Mouse (Mus musculus) heart, postnatal 36 days (tissue): ENCODE measurements around the gene Slbp. TPM values are rescaled to one million over a fixed set of nuclear protein-coding genes. Genes with fewer than 3 reads are reported as not detected.

Experiments
- DNase-seq, 2 experiments: peaks; one replicate each; pipeline ENCODE4 v3.0.0; 2021 to 2022
- intact Hi-C: fragments of 180-260 bp; cut with DNase I; formaldehyde crosslinking; loops from one replicate; pipeline ENCODE4 v1.15.1; 2025
- total RNA-seq, 2 experiments: library from RNA; stranded (reverse); gene quantifications; 2 replicates each; pipeline ENCODE4 v1.2.3; 2021

Gene Slbp
- total RNA-seq, 2 experiments from 2014 or later = 13.1 to 13.7 TPM

DNA sequence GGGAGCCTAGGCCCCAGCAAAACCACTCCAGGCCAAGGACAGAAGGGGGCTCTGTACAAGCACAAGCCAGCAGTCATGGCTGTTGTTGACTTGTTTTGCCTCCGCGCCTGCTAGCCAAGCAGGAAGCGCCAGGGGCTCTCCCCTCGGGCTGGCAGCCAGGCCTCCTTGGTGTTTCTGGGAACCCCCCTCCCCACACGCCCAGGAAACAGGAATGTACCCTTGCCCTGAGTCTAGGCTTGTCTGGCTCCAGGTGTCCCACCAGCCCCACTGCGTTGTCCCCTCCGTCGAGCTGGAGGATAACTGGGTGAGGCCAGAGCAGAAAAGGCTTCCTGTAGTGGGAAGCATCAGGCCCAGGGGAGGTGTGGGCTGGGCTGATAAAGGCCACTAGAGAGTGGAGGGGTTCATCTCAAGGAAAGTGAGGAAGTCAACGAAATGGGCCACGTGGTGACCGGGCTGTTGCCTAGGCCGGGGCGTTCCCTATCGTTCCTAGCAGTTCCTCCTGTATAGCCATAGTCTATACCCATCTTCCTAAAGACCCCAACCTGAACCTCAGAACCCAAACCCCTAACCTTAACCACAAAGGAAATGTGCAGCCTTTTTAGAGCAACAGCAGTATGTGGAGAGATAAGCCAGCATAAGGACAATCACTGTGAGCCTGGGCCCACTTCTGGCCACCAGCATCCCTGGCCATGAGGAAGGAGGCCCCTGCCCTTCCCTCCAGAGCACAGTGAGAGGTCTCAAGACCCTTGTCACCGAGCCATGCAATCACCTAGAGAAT lies 29.4 kb upstream of the Slbp start:
- intact Hi-C loops = loop anchor here (5.0 kb wide), 1 partner anchor 276 kb away; no protein-coding TSS in a partner anchor
- no peak for DNase-seq

DNA sequence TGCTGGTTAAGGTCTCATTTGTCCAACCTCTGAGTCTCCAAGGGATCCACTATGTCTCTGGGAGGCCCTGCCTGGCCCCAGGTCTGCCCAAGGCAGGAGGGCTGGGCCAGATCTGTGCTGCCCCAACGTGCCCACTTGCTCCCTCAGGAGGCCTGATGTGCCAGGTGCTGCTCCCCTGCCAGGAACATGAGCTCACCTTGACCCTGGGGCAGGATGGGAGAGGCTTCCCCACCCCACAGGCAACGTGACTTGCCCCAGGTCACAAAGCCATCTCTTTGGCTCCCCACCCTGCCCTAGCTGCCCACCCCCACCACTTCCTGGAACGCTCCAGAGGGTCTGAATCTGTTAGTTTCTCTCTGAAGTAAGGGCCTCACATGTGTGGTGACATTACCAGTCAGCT lies 28.7 kb upstream of the Slbp start:
- intact Hi-C loops = loop anchor here (5.0 kb wide), 1 partner anchor 276 kb away; no protein-coding TSS in a partner anchor
- DNase-seq = no peak

DNA sequence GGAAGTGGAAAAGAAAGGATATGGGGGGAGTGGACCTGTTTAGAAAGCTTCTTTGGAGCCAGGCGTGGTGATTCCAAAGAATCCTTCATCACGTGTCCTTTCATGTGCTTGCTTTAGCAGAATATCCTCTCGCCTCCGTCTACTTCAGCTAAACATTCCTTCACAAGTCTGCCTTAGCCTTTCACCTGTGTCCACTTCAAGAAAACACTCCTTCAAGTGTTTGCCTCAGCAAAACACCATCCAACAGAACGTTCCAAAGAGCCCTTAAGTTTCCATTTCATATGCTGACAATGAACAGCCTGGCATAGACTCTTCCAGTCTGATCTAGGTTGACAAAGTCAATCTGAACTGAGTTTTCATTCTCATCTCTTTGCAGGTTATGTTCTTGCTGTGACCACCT lies 25.9 kb upstream of the Slbp start:
- intact Hi-C loops = no loop called here
- no peak for DNase-seq

DNA sequence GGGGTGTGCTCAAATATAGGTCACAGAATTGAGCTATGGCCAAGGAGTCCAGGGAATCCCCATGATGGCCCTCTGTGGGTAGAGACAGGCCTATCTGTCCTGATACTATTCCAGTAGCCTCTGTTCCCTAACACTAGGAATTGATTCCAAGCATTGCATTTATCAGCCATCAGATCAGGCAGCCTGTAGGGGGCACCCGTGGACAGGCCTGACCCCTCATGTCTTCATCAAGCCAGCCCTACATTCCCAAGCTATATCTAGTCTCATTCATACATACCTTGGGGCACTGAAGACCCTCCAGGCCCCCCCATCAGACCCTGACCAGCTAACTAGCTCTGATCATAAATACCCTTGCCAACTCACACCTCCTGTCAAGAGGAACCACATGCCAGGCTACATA lies 23.6 kb upstream of the Slbp start:
- DNase-seq = peak in 1 of 2 experiments; percentile 57

DNA sequence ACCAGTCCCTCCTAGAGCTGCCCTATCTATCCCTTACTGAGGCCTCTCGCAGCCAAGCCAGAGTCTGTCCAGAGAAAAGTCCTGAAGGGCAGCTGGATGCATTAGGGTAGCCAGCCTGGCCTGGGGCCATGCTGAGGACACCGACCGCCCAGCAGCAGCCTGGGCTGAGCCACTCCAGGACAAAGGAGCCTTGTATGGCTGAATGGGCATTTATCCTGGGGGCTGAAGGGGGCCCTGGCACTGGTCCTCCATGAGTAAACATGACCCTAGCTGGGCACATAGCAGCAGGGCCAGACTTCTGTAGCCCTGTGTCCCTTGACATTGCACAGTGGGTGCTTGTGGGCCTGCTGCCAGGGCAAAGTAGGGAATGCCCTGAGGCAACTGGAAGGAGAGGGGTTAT lies 22.1 kb upstream of the Slbp start:
- DNase-seq = no peak
- intact Hi-C loops = no loop called here

More for the DNA sequence above, 23.6 kb upstream of the Slbp start:
- intact Hi-C loops = no loop called here

DNA sequence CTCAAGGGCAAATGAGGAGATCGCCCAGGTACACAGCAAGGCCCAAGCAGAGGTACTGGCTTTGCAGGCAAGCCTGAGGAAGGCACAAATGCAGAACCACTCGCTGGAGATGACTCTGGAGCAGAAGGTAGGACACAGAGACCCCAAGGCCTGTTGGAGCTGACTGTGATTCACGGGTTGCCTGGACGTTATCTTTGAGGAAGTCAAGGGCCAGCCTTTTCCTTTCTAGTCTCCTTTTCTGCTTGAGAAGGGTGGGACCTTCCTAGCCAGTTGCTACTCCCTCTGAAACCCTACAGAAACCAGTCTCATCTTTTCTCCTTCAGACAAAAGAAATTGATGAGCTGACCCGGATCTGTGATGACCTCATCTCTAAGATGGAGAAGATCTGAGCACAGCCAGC lies 19.3 kb upstream of the Slbp start:
- intact Hi-C loops = no loop called here
- DNase-seq = no peak

DNA sequence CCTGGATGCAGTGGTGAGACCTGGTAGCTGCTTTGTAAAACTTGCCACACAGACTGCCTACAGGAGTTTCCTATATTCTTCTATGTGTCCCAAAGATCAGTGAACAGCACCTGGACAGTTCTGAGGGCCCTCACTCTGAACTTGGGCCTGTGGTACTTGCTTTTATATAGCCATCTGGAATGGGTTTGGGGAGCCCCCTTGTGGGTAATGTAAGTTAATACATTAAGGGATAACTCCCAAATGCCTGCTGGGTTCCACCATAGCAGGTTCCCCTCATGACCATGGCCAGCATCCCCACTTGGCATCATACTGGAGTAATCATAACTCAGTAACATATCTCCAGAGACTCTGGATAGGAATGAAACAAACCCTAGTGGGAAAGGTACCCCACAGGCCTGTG lies 15.8 kb upstream of the Slbp start:
- intact Hi-C loops = loop anchor here (2.0 kb wide), 1 partner anchor 25 kb away; no protein-coding TSS in a partner anchor
- no peak for DNase-seq

DNA sequence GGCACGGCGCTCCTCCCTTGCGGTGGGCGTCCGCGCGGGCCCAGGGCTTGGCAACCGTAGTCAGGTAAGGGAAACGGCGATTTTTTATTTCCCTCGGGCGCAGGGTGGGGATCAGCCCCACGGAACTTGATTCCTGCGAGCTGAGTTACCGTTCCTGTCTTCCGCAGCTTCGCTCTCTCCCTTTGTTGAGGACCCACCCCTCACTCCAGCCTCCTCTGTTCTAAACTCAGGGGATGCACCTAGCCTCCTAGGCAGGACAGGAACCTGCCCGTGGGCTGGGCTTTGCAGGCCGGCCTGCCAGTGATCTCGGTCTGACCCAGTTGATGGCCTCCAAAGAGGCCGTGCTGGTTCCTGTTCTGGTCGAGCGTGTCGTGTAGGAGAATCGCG lies 6.3 kb upstream of the Slbp start:
- no peak for DNase-seq
- intact Hi-C loops = loop anchor here (2.0 to 10.0 kb wide), 4 partner anchors 28 to 526 kb away; partner anchors contain the start of genes Letm1, Mxd4 and Nelfa

DNA sequence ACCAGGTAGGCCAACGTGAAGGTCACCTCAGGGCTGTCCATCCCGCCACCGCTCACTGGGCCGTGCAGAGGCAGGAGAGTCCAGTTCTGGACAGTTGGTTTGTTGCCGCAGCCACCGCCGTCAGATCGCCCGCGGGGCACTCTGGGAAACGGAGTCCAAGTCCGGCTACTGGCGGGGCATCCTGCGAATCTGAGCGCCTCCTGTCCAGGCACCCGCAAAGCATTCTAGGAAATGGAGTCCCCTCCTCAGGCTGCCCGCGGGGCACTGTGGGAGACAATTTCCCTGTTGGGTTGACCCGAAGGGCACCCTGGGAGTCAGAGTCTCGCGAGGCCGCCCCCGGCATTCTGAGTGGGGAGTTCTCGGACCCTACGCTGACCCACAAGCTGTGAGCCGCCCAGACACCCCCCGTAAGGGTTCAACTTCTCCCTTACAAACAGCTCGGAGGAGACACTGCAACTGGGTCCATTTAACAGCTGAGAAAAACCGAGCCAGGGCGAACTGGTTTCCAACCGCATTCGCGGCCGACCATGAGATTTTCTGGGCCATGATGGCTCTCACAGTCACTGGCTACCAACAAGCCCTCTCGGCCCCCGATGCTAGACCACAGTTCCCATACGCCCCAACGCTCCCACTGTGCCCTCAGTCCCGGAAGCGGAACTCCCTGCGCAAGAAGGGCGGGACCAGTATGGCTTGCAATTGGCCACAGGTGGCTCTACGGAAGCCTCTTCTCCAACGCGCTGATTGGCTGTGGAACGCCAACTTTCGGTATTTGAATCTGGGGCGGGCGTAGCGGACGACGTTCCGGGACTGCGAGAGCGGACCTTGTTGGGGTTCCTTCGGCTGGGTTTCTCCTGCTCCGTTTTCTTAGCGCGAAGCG lies 5.7 kb upstream of the Slbp start, which contains the start of the genes Tacc3 and Tmem129:
Tacc3 (plus strand) TSS at position 342 of the 877 bp plus-strand sequence.
Tmem129 (minus strand) TSS at position 630 of the 877 bp plus-strand sequence.
- intact Hi-C loops = loop anchor here (2.0 to 10.0 kb wide), 4 partner anchors 27 to 527 kb away; partner anchors contain the start of genes Letm1, Mxd4 and Nelfa

DNA sequence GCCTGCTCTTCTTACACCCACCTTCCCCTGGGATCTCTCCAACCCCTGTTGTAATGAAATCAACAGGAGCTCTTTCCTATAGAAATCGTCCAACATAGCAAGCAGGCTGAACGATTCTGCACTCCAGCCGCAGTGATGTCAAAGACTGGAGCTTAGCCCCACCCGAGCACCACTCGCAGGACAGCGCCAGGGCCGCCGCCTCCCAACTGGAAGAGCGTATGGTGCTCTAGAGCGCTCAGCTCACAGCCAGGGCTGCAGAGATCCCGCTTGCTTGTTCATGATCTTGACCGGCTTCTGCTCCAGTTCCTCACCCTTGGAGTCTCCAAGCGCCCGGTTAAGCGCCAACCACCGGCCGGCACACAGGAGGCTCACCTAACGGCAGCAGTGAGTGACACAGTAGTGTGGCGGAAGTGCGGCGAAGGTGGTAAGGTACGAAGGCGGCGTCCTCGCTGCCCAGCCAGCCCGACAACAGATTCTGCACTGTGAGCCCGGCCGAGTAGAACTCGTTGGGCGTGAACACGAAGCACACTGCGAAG lies 4.9 kb upstream of the Slbp start:
- intact Hi-C loops = loop anchor here (10.0 kb wide), 2 partner anchors 277 to 527 kb away; partner anchors contain the start of genes Mxd4 and Nelfa
- no peak for DNase-seq

More for the DNA sequence above, 5.7 kb upstream of the Slbp start, which contains the start of the genes Tacc3 and Tmem129:
- peak; percentile 95 to 97 for DNase-seq

DNA sequence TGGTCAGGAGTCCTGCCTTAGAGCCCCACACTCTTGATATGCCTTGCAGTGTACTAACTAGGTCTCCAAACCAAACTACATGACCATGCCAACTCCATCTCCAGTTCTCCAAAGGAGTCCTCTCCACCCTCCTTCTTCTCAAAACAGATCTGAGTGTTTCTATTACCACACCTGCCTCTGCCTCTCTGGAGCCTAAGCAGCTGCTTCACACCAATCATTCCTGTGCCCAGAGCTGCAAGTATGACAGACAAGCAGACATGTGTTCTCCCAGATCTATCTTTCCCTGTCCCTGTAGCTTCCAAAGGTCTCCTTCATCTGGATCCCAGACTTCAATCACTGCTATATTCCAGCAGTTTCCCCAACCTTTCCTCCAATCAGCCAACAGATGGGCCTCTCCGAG lies 4.4 kb upstream of the Slbp start:
- intact Hi-C loops = loop anchor here (10.0 kb wide), 2 partner anchors 278 to 528 kb away; partner anchors contain the start of genes Mxd4 and Nelfa

DNA sequence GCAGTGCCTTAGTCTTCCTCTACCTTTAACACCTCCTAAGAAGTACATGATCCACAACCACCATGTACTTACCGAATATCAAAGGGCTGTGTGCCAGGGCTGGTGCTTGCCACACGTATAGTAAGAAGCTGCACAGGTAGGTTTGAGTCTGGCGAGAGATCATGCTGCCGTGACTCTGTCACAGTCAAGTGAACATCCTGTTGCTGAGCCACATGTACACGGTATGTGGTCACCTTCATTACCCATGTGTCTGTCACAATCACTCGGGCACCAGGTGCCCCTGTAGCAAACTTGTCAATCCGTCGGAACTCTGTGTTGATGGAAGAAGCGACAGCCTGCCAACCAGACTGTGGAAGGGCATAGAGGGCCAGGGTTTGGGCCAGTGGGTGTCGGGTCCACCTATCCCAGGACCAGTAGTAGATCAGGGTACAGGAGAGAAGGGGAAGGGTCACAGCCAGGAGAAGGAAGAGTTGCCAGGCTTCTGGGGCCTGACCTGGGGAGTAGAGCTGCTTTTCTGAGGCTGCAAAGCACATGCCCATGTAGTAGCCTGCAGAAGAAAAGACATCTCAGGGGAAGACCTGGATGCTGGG lies 3.0 kb upstream of the Slbp start:
- intact Hi-C loops = loop anchor here (10.0 kb wide), 2 partner anchors 279 to 529 kb away; partner anchors contain the start of genes Mxd4 and Nelfa
- DNase-seq = no peak

More for the DNA sequence above, 4.4 kb upstream of the Slbp start:
- DNase-seq = no peak

DNA sequence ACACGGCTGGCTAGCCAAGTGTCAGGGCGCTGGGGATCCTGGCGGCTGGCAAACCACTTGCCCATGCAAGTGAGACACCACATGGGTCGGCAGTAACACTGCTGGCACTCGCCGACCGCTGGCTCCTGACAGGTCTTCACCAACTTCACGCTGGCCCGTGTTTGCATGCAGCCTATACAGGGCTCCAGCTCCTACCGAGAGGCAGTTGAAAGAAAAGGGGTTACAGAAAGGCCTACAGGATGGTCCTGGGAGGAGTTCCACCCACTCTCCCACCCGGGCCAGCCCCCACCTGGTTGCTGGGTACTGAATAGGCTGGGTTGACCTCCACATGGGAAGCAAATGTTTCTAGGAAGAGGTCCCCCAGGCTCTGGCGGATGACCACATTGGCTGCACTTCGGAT lies 2.0 kb upstream of the Slbp start:
- no peak for DNase-seq
- intact Hi-C loops = loop anchor here (5.0 to 10.0 kb wide), 3 partner anchors 168 to 530 kb away; partner anchors contain the start of genes Mxd4, Nelfa and Nsd2

DNA sequence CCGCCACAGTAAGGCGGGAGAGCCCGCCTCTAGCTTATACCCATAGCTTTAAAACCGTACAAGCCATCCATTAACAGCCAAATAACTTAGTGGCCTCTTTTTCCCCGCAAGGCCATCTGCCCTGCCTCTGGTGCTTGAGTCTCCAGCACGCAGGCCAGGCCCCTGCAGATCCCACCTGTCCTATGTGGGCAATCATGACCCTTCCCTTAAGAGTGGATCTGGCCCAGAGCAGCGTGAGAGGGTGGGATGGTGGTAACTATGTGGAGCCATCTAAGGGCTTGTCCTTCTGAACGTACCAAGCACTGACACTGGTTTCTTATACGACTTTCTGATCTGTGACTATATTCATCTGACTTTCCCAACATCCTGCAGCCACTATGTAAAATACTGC lies 404 bp upstream of the Slbp start:
- no peak for DNase-seq
- intact Hi-C loops = loop anchor here (5.0 to 10.0 kb wide), 3 partner anchors 170 to 532 kb away; partner anchors contain the start of genes Mxd4, Nelfa and Nsd2

DNA sequence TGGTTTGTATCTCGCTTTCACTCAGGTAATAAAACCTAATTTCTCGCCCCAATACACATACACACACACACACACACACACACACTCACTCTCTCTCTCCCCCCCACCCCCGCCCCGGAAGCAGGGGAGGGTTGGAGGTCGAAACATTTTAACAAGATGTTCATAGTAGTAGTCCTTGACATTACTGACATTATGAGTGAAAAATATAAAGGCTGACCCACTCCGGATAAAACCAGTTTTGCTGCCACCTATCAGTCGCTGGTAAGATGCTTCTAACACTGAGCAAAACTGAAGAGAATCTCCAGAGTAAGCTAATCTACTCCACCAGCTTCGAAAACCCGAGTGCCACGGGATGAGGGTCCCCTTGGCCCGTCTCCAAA lies 843 bp downstream of the Slbp start:
- intact Hi-C loops = loop anchor here (5.0 to 10.0 kb wide), 3 partner anchors 171 to 533 kb away; partner anchors contain the start of genes Mxd4, Nelfa and Nsd2
- DNase-seq = no peak

DNA sequence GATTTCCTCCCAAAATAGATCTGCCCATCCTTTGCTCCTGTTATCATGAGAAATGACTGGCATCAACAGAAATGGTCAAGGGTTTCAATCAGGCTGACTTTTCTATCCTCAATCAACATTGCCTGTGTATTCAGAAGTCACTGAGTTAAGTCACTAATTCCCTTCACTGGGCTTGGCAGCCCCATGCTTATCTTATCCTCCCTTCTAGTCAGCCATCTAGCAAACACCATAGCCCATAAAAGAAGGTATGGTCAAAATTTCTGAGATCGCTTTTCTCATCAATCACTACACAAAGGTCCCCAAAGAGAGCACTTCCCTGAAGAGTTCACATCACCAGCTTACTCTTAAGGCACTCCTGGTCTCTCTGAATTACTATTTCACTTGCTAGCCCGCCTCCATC lies 1.4 kb downstream of the Slbp start:
- no peak for DNase-seq
- intact Hi-C loops = loop anchor here (5.0 to 10.0 kb wide), 3 partner anchors 171 to 534 kb away; partner anchors contain the start of genes Mxd4, Nelfa and Nsd2

DNA sequence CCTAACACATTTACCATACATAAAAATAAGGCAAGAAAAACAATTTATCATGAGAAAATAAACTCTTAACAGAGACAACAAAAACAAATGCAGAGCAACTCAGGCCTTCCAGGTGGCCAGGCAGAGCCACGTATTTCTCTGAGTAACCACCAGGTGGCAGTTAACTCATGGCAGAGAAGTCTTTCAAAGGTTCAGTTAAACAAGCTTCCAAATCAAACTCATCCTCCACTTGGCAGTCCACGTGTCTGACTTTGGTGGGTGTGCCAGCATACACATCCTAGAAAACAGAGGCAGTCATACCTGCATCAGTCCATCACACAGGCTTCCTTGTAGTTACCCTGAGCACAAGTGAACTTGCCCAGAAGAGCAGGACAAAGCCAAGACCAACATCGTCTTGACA lies 11.7 kb downstream of the Slbp start:
- DNase-seq = peak; percentile 36 to 39
- intact Hi-C loops = no loop called here

DNA sequence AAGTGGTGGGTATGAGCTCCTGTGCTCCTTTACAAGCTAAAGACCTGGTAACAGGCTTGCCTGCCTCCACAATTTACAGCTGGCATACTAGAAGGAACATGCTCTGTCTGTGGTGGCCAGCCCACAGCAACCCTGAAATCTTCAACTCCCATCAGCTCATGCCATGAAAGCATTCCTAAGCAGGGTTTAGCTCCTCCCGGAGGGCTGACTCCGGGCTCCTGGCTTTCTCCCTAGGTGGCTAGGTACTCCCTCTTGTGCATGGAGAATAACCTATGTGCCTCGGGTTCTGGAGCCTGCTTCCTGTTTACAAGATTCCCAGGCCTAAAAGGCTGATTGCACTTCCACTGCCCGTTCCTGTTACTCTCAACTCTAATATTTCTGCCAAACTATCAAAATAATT lies 13.5 kb downstream of the Slbp start:
- DNase-seq = no peak
- intact Hi-C loops = no loop called here

DNA sequence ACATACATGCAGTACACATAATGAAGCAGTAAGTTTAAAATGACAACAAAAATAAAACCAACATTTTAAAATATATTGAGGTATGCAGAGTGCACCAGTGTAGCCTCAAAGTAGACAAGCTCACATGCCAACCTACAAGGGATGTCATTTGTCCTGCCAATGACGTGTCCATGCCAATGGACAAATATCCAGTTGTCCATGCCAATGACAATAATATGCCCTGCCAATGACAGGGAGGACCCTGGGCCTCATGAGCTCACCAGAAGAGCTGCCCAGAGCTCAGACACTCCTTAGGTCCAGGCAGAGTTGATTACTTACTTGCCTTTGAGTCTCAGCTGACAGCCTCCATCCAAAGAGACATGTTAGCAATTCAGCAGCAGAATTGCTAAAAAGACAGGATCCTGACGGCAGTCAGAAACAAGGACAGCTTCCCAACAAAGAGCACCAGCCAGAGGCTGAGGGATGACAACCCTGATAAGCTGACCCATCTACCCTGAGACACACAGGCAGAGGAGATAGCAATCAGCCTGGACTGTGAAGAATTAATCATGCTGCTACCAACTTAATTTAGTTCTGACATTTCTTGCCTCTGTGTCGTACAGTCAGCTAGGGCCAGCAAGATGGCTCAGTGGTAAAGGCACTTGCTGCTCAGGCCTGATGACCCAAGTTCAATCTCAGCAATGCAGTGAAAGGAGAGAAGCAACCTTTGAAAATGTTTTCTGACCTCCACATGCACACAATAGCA lies 14.6 kb downstream of the Slbp start:
- intact Hi-C loops = no loop called here
- DNase-seq = no peak
